Comparison of ENCODE assay signal across 8 mouse cellular contexts in genomic region chr15:99875334-99875869, GRCm38 (mm10). TPM values are rescaled to one million over a fixed set of nuclear protein-coding genes. Genes with fewer than 3 reads are reported as not detected.
DNase-seq lines count a peak whose midpoint lies in the region; ATAC-seq and TF ChIP-seq lines count a peak whose summit lies in the region.

Lima1 (minus strand) TSS chr15:99875456.

- H3K4me1 ChIP-seq in forebrain, embryonic 10.5 days, result peaks cover 28% of the 10 kb centered on the region
- peaks cover 17% of the 10 kb centered on the region for H3K4me1 ChIP-seq in heart, embryonic 15.5 days (replicated peaks)
- H3K4me1 ChIP-seq in liver, embryonic 14.5 days (replicated peaks; ENCODE audit: control insufficient read depth in 2 of 2, insufficient read depth in 2 of 2, low read length in 1 of 2), result peaks cover 0 to 7% of the 10 kb centered on the region in 2 experiments; a peak in 1 of 4 replicates
- H3K4me1 ChIP-seq in neural tube, embryonic 11.5 days (ENCODE audit: control insufficient read depth, insufficient read depth, low read length), result 0 out of 2 replicates have a peak, but pooled peaks cover 3% of the 10 kb centered on the region
- H3K4me1 ChIP-seq in stomach, postnatal 0 days (replicated peaks; ENCODE audit: control insufficient read depth, insufficient read depth), result no peaks in the 10 kb centered on the region

- no peaks in the 10 kb centered on the region for H3K36me3 ChIP-seq in forebrain, embryonic 10.5 days (replicated peaks)
- H3K36me3 ChIP-seq in heart, embryonic 15.5 days, result no peaks in the 10 kb centered on the region
- H3K36me3 ChIP-seq in liver, embryonic 14.5 days (replicated peaks; ENCODE audit: control insufficient read depth, insufficient read depth, low read depth), result no peaks in the 10 kb centered on the region
- no peaks in the 10 kb centered on the region for H3K36me3 ChIP-seq in neural tube, embryonic 11.5 days (ENCODE audit: control insufficient read depth, insufficient read depth, low read length)
- no peaks in the 10 kb centered on the region for H3K36me3 ChIP-seq in stomach, postnatal 0 days (ENCODE audit: control insufficient read depth, insufficient read depth, low read length)

- H3K9me3 ChIP-seq in forebrain, embryonic 10.5 days, result no peaks in the 10 kb centered on the region
- no peaks in the 10 kb centered on the region for H3K9me3 ChIP-seq in heart, embryonic 15.5 days (replicated peaks)
- no peaks in the 10 kb centered on the region for H3K9me3 ChIP-seq in liver, embryonic 14.5 days (ENCODE audit: control insufficient read depth, low read length)
- H3K9me3 ChIP-seq in neural tube, embryonic 11.5 days (ENCODE audit: control insufficient read depth, low read length), result no peaks in the 10 kb centered on the region
- no peaks in the 10 kb centered on the region for H3K9me3 ChIP-seq in stomach, postnatal 0 days (ENCODE audit: control insufficient read depth, low read length)

- no peak for TF ChIP-seq EP300 in liver, embryonic 14.5 days (IDR thresholded peaks at IDR 0.05; ENCODE audit: low read depth)
- no peak for TF ChIP-seq EP300 in stomach, postnatal 0 days (optimal IDR thresholded peaks at IDR 0.05)

- DNase-seq in CD4-positive, CD25-positive, alpha-beta regulatory T cell, adult 2 months (ENCODE audit: low read depth, low spot score), result peak; percentile 92
- peak; percentile 13 for DNase-seq in c-Kit-negative CD71-positive TER-119-positive erythroid progenitor cells, embryonic 14.5 days (ENCODE audit: low read depth, low spot score)
- DNase-seq in forebrain, embryonic 10.5 days (ENCODE audit: extremely low spot score, low spot score), result peak; percentile 82
- peak; percentile 91 to 97 for DNase-seq in kidney, postnatal 25 days
- DNase-seq in liver, embryonic 14.5 days (ENCODE audit: low read depth in 3 of 3, low spot score in 3 of 3), result peak; percentile 51 to 57 (median 56)
- DNase-seq in neural tube, embryonic 11.5 days (ENCODE audit: low spot score), result peak; percentile 92
- DNase-seq in stomach, postnatal 0 days (ENCODE audit: low spot score), result peak; percentile 97

- ATAC-seq in heart, embryonic 15.5 days (replicated peaks; ENCODE audit: insufficient number of reproducible peaks, insufficient read depth, low FRiP score, low read depth), result peak; percentile 95
- peak; percentile 86 for ATAC-seq in liver, embryonic 14.5 days (ENCODE audit: insufficient read depth)
- ATAC-seq in neural tube, embryonic 11.5 days (ENCODE audit: insufficient read depth, low FRiP score, low TSS enrichment), result peak; percentile 78
- ATAC-seq in stomach, postnatal 0 days (ENCODE audit: low FRiP score, low TSS enrichment), result peak; percentile 96

- H3K4me2 ChIP-seq in heart, embryonic 15.5 days, result peak within 1 kb of the TSS; percentile 95
- peak within 1 kb of the TSS; percentile 61 for H3K4me2 ChIP-seq in liver, embryonic 14.5 days (ENCODE audit: low read depth)
- H3K4me2 ChIP-seq in neural tube, embryonic 11.5 days (ENCODE audit: low read depth), result peak within 1 kb of the TSS; percentile 96
- peak within 1 kb of the TSS; percentile 99 for H3K4me2 ChIP-seq in stomach, postnatal 0 days (replicated peaks; ENCODE audit: low read depth)

- no peak for TF ChIP-seq CTCF in liver, embryonic 14.5 days (IDR thresholded peaks at IDR 0.05; ENCODE audit: low read depth)
- no peak for TF ChIP-seq CTCF in stomach, postnatal 0 days (IDR thresholded peaks at IDR 0.05; ENCODE audit: low read depth)

- H3K9ac ChIP-seq in heart, embryonic 15.5 days, result peak within 1 kb of the TSS; percentile 65
- H3K9ac ChIP-seq in liver, embryonic 14.5 days (replicated peaks), result no peak within 1 kb of the TSS; the same call in 1 of the 2 replicates
- H3K9ac ChIP-seq in neural tube, embryonic 11.5 days (ENCODE audit: low read length), result peak within 1 kb of the TSS; percentile 67
- H3K9ac ChIP-seq in stomach, postnatal 0 days (ENCODE audit: low read length), result peak within 1 kb of the TSS; percentile 75

- H3K27ac ChIP-seq in forebrain, embryonic 10.5 days, result peak within 1 kb of the TSS; percentile 81
- peak within 1 kb of the TSS; percentile 78 for H3K27ac ChIP-seq in heart, embryonic 15.5 days
- H3K27ac ChIP-seq in liver, embryonic 14.5 days, result no peak within 1 kb of the TSS
- H3K27ac ChIP-seq in neural tube, embryonic 11.5 days (ENCODE audit: low read depth, low read length), result no peak within 1 kb of the TSS
- peak within 1 kb of the TSS; percentile 87 for H3K27ac ChIP-seq in stomach, postnatal 0 days (replicated peaks)

- peak within 1 kb of the TSS; percentile 67 for H3K4me3 ChIP-seq in forebrain, embryonic 10.5 days
- peak within 1 kb of the TSS; percentile 74 for H3K4me3 ChIP-seq in heart, embryonic 15.5 days
- H3K4me3 ChIP-seq in liver, embryonic 14.5 days (ENCODE audit: insufficient read depth in 1 of 2, low read depth in 2 of 2, low read length in 2 of 2), result peak within 1 kb of the TSS; percentile 54 to 70
- peak within 1 kb of the TSS; percentile 62 for H3K4me3 ChIP-seq in neural tube, embryonic 11.5 days (ENCODE audit: low read depth, low read length)
- H3K4me3 ChIP-seq in stomach, postnatal 0 days (ENCODE audit: low read depth, low read length), result peak within 1 kb of the TSS; percentile 74

- H3K27me3 ChIP-seq in forebrain, embryonic 10.5 days (ENCODE audit: poor library complexity, severe bottlenecking), result peaks cover 15% of the 10 kb centered on the region
- no peaks in the 10 kb centered on the region for H3K27me3 ChIP-seq in heart, embryonic 15.5 days
- H3K27me3 ChIP-seq in liver, embryonic 14.5 days (ENCODE audit: control insufficient read depth, insufficient read depth, low read length), result no peaks in the 10 kb centered on the region; the same call in 1 of the 2 replicates
- H3K27me3 ChIP-seq in neural tube, embryonic 11.5 days (ENCODE audit: control insufficient read depth, insufficient read depth, low read length), result no peaks in the 10 kb centered on the region
- H3K27me3 ChIP-seq in stomach, postnatal 0 days (ENCODE audit: control insufficient read depth, insufficient read depth, low read length), result no peaks in the 10 kb centered on the region

- WGBS in forebrain, embryonic 10.5 days, result 1% methylated on average over 38 of the region's 38 CpGs
- WGBS in heart, embryonic 15.5 days, result under 1% methylated on average over 38 of the region's 38 CpGs
- under 1% methylated on average over 31 of the region's 38 CpGs for WGBS in liver, embryonic 14.5 days (ENCODE audit: insufficient replicate concordance)
- WGBS in neural tube, embryonic 11.5 days, result 1% methylated on average over 36 of the region's 38 CpGs
- under 1% methylated on average over 38 of the region's 38 CpGs for WGBS in stomach, postnatal 0 days

RNA-seq across cellular contexts. Expression of gene Lima1, which starts in this region (rescaled TPM):
- 39.6 and 43.4 TPM in 2 replicates for polyA plus RNA-seq in forebrain, embryonic 10.5 days (2016; fragmentation: Nextera tagmentation; extraction: Ambion mirVana)
- polyA plus RNA-seq in heart, embryonic 15.5 days (2015; fragmentation: Nextera tagmentation; extraction: Ambion mirVana), result 17.9 and 23.9 TPM in 2 replicates
- 3.3 and 5.1 TPM in 2 replicates for polyA plus RNA-seq in liver, embryonic 14.5 days (2012; rRNA removed)
- polyA plus RNA-seq in liver, embryonic 14.5 days (2014; fragmentation: Nextera tagmentation; extraction: Ambion mirVana), result 6.2 and 7.0 TPM in 2 replicates
- polyA plus RNA-seq in neural tube, embryonic 11.5 days (2014; fragmentation: Nextera tagmentation; extraction: Ambion mirVana), result 33.1 and 40.0 TPM in 2 replicates
- 70.1 and 77.1 TPM in 2 replicates for polyA plus RNA-seq in stomach, postnatal 0 days (2015; fragmentation: Nextera tagmentation; extraction: Ambion mirVana)

Comparison
In these comparisons a context has a peak if more than half of its experiments do, and no peak if none do; other contexts are left out.
1. DNase-seq: peak in every context shown above with its lines; median percentile 97 in stomach, postnatal 0 days; 94 in kidney, postnatal 25 days; 92 in CD4-positive, CD25-positive, alpha-beta regulatory T cell, adult 2 months; 92 in neural tube, embryonic 11.5 days; 82 in forebrain, embryonic 10.5 days; 56 in liver, embryonic 14.5 days; 13 in c-Kit-negative CD71-positive TER-119-positive erythroid progenitor cells, embryonic 14.5 days.
2. H3K27ac ChIP-seq: peak in forebrain, embryonic 10.5 days (single experiment), heart, embryonic 15.5 days (single experiment) and stomach, postnatal 0 days (single experiment); none in liver, embryonic 14.5 days (single experiment) and neural tube, embryonic 11.5 days (single experiment).
3. Peak in every context shown above with its lines, with median percentiles within 50 percentile points of each other: H3K4me3 ChIP-seq, ATAC-seq and H3K4me2 ChIP-seq.